Mouse (Mus musculus) liver, embryonic 16.5 days (tissue): ENCODE data around the gene Gm17124. TPM values are rescaled to one million over a fixed set of nuclear protein-coding genes. Genes with fewer than 3 reads are reported as not detected.
"Not testable (repeated sequence)": the region's sequence is repeated elsewhere in the genome, so short reads cannot be mapped to it uniquely, and the experiment has no call there.

Source experiments
- ATAC-seq: fragments of 200-750 bp; cut with Nextera tagmentation; 2 replicates; pipeline ENCODE4 v1.8.0; 2017; ENCODE audit warnings: low read depth, mild to moderate bottlenecking, moderate number of reproducible peaks, moderate library complexity
- H3K27ac ChIP-seq: fragments of 300-500 bp; sonication (generic); 2 replicates; pipeline ENCODE4 v1.5.1; 2014; ENCODE audit warnings: mild to moderate bottlenecking, low read length
- H3K27me3 ChIP-seq: fragments of 300-500 bp; sonication (generic); 2 replicates; pipeline ENCODE4 v1.6.1; 2014; ENCODE audit warnings: low read depth, low read length, mixed read lengths; ENCODE audit not compliant: control insufficient read depth, insufficient read depth
- H3K36me3 ChIP-seq: fragments of 300-500 bp; sonication (generic); 2 replicates; pipeline ENCODE4 v1.6.1; 2014; ENCODE audit warnings: mild to moderate bottlenecking; ENCODE audit not compliant: control insufficient read depth, insufficient read depth
- H3K4me1 ChIP-seq: fragments of 300-500 bp; sonication (generic); 2 replicates; pipeline ENCODE4 v1.6.1; 2014; ENCODE audit warnings: low read depth, low read length, mixed read lengths; ENCODE audit not compliant: control insufficient read depth
- H3K4me2 ChIP-seq: fragments of 300-500 bp; sonication (generic); 2 replicates; pipeline ENCODE4 v1.6.1; 2014; ENCODE audit warnings: low read depth, low read length, mixed read lengths
- H3K4me3 ChIP-seq: fragments of 300-500 bp; sonication (generic); 2 replicates; pipeline ENCODE4 v1.5.1; 2014; ENCODE audit warnings: low read depth, mild to moderate bottlenecking, low read length
- H3K9ac ChIP-seq: fragments of 300-500 bp; sonication (generic); 2 replicates; pipeline ENCODE4 v1.6.1; 2014; ENCODE audit warnings: low read depth, low read length
- H3K9me3 ChIP-seq: fragments of 300-500 bp; sonication (generic); replicated peaks from 2 replicates; pipeline ENCODE4 v1.6.1; 2016; ENCODE audit warnings: low read length; ENCODE audit not compliant: control insufficient read depth
- WGBS: fragments of 180-500 bp; shearing (Covaris S2); extraction: QIAGEN DNeasy Blood & Tissue Kit; methylation state at CpG from one replicate; pipeline ENCODE4 v1.1.7; 2014; ENCODE audit not compliant: insufficient replicate concordance; 5-methylcytosine and 5-hydroxymethylcytosine counted together
- microRNA-seq: library from miRNA; unstranded; fragments of <30 nt; microRNA quantifications from one replicate; pipeline ENCODE4, GENCODE M21; 2016
- polyA plus RNA-seq: library from polyadenylated mRNA; unstranded; fragments of >200 nt; fragmentation: Nextera tagmentation; extraction: Ambion mirVana; gene quantifications from 2 replicates; pipeline ENCODE4 v1.2.1, GENCODE M21; 2015

Gene Gm17124
- polyA plus RNA-seq = not detected in 2 replicates

DNA sequence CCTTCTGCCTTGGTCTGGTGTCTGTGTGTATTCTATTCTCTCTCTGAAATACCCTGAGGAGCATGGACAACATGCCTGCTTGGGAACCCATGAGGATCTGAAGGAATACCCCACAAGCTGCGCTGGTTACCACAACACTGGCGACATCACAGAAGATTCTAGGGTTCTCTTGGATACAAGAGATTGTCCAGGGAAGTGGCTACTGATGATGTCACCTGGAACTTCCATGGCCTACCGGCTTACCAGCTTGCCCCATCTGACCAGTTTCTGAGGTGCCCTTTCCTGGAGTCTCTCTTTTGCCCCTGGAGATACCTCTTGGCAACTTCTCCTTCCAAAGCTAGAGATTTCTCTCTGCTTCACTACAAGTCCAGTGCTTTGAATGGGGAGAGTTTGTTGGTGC, at the start of gene Gm17124:
Gene Gm17124 (minus strand): TSS at position 101 of the 400 bp plus-strand sequence.
- H3K9ac ChIP-seq, ATAC-seq, H3K4me1 ChIP-seq, H3K27ac ChIP-seq, H3K4me2 ChIP-seq, H3K36me3 ChIP-seq, H3K9me3 ChIP-seq, H3K4me3 ChIP-seq, H3K27me3 ChIP-seq: not testable (repeated sequence)
- WGBS = no CpG with 5 or more reads among the region's 3 CpGs

DNA sequence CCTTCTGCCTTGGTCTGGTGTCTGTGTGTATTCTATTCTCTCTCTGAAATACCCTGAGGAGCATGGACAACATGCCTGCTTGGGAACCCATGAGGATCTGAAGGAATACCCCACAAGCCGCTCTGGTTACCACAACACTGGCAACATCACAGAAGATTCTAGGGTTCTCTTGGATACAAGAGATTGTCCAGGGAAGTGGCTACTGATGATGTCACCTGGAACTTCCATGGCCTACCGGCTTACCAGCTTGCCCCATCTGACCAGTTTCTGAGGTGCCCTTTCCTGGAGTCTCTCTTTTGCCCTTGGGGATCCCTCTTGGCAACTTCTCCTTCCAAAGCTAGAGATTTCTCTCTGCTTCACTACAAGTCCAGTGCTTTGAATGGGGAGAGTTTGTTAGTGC, 42.1 kb upstream of the Gm17124 start, which contains the start of gene Gm3633:
Gene Gm3633 (minus strand): TSS at position 101 of the 400 bp plus-strand sequence.
- H3K27me3 ChIP-seq, H3K36me3 ChIP-seq, H3K9me3 ChIP-seq, ATAC-seq, H3K27ac ChIP-seq, H3K4me1 ChIP-seq, H3K4me2 ChIP-seq, H3K9ac ChIP-seq, H3K4me3 ChIP-seq: not testable (repeated sequence)
- WGBS = no CpG with 5 or more reads among the region's 2 CpGs

Small RNAs within 50 kb of the gene (microRNA-seq; reads per million reads assigned to microRNA genes)
- gene Gm23620 = not detected
- not detected for gene Gm25228

Other genes starting within 250 kb of the Gm17124 start
- gene Gm8005, start 160.2 kb downstream of the Gm17124 start, polyA plus RNA-seq = not detected in 2 replicates
- gene Gm8011, start 136.0 kb downstream of the Gm17124 start, polyA plus RNA-seq = not detected in 2 replicates
- gene Gm8020, start 97.5 kb downstream of the Gm17124 start, polyA plus RNA-seq = not detected in 2 replicates
- gene Gm8024, start 75.6 kb downstream of the Gm17124 start, polyA plus RNA-seq = not detected in 2 replicates
- not detected in 2 replicates for gene Gm3633, start 42.0 kb upstream of the Gm17124 start, polyA plus RNA-seq
- not detected in 2 replicates for gene Gm10378, start 56.1 kb upstream of the Gm17124 start, polyA plus RNA-seq
- not detected in 2 replicates for gene Gm3015, start 168.9 kb upstream of the Gm17124 start, polyA plus RNA-seq
- not detected in 2 replicates for gene Gm10377, start 198.1 kb upstream of the Gm17124 start, polyA plus RNA-seq